ENCODE assay signal across 12 mouse cellular contexts in genomic region chr10:93572209-93572608, GRCm38 (mm10). TPM values are rescaled to one million over a fixed set of nuclear protein-coding genes. Genes with fewer than 3 reads are reported as not detected.
"Had no signal": no experiment of that assay in that cellular context is flagged by ENCODE, and none has a peak within 500 bp of the region (broad histone marks: within the 10 kb centered on the region; RNA-seq: fewer than 3 reads in every experiment).

No protein-coding gene starts in this region.

- H3K27me3 ChIP-seq: intestine, embryonic 15.5 days; kidney, embryonic 15.5 days; limb, embryonic 12.5 days; midbrain, embryonic 13.5 days; stomach, embryonic 15.5 days had no signal

- H3K9ac ChIP-seq: intestine, embryonic 15.5 days; kidney, embryonic 15.5 days; limb, embryonic 12.5 days; midbrain, embryonic 13.5 days; stomach, embryonic 15.5 days had no signal

- H3K9me3 ChIP-seq: intestine, embryonic 15.5 days; kidney, embryonic 15.5 days; limb, embryonic 12.5 days; midbrain, embryonic 13.5 days; stomach, embryonic 15.5 days had no signal

- H3K4me2 ChIP-seq: intestine, embryonic 15.5 days; kidney, embryonic 15.5 days; limb, embryonic 12.5 days; midbrain, embryonic 13.5 days; stomach, embryonic 15.5 days had no signal

- DNase-seq: kidney, postnatal 25 days; lung, postnatal 36 days; right cerebral cortex, postnatal 14 days had no signal

- ATAC-seq: intestine, embryonic 15.5 days; midbrain, embryonic 13.5 days had no signal

- H3K27ac ChIP-seq: intestine, embryonic 15.5 days; kidney, embryonic 15.5 days; limb, embryonic 12.5 days; midbrain, embryonic 13.5 days; stomach, embryonic 15.5 days had no signal

- H3K4me1 ChIP-seq: intestine, embryonic 15.5 days; kidney, embryonic 15.5 days; limb, embryonic 12.5 days; midbrain, embryonic 13.5 days; stomach, embryonic 15.5 days had no signal

- H3K36me3 ChIP-seq: intestine, embryonic 15.5 days; kidney, embryonic 15.5 days; limb, embryonic 12.5 days; midbrain, embryonic 13.5 days; stomach, embryonic 15.5 days had no signal

- H3K4me3 ChIP-seq: intestine, embryonic 15.5 days; kidney, embryonic 15.5 days; limb, embryonic 12.5 days; midbrain, embryonic 13.5 days; stomach, embryonic 15.5 days had no signal

RNA-seq across cellular contexts. Expression of gene Ccdc38, which starts 31.8 kb away (rescaled TPM):
- total RNA-seq: layer of hippocampus, postnatal 10 days; left cerebral cortex, postnatal 36 days had no signal

RNA-seq across cellular contexts. Expression of gene Amdhd1, which starts 32.4 kb away (rescaled TPM):
- total RNA-seq: midbrain, postnatal 0 days had no signal
- polyA plus RNA-seq: neural tube, embryonic 14.5 days had no signal
